Mouse (Mus musculus) hindbrain, postnatal 0 days (tissue): ENCODE data around the gene Fbn1. TPM values are rescaled to one million over a fixed set of nuclear protein-coding genes. Genes with fewer than 3 reads are reported as not detected.

Experiments used
- ATAC-seq: fragments of 200-750 bp; cut with Nextera tagmentation; 2 replicates; pipeline ENCODE4 v1.8.0; 2017; ENCODE audit warnings: mild to moderate bottlenecking, moderate TSS enrichment, moderate library complexity
- DNase-seq: peaks from one replicate; pipeline ENCODE4 v3.0.0-alpha.2; 2015; ENCODE audit warnings: low spot score
- H3K27ac ChIP-seq: fragments of 300-500 bp; sonication (generic); 2 replicates; pipeline ENCODE4 v1.5.1; 2014; ENCODE audit warnings: mild to moderate bottlenecking
- H3K27me3 ChIP-seq: fragments of 300-500 bp; sonication (generic); 2 replicates; pipeline ENCODE4 v1.6.1; 2014; ENCODE audit warnings: low read length, mixed read lengths; ENCODE audit not compliant: insufficient read depth
- H3K36me3 ChIP-seq: fragments of 300-500 bp; sonication (generic); 2 replicates; pipeline ENCODE4 v1.6.1; 2014; ENCODE audit warnings: low read length, mixed read lengths; ENCODE audit not compliant: insufficient read depth
- H3K4me1 ChIP-seq: fragments of 300-500 bp; sonication (generic); 2 replicates; pipeline ENCODE4 v1.6.1; 2014; ENCODE audit warnings: antibody characterized with exemption, low read length, mixed read lengths; ENCODE audit not compliant: insufficient read depth
- H3K4me2 ChIP-seq: fragments of 300-500 bp; sonication (generic); 2 replicates; pipeline ENCODE4 v1.6.1; 2014; ENCODE audit warnings: low read depth, mild to moderate bottlenecking, low read length, moderate library complexity, mixed read lengths
- H3K4me3 ChIP-seq: fragments of 300-500 bp; sonication (generic); 2 replicates; pipeline ENCODE4 v1.5.1; 2014; ENCODE audit warnings: low read length
- H3K9ac ChIP-seq: fragments of 300-500 bp; sonication (generic); replicated peaks from 2 replicates; pipeline ENCODE4 v1.6.1; 2014; ENCODE audit warnings: mild to moderate bottlenecking, low read length, moderate library complexity, mixed read lengths
- H3K9me3 ChIP-seq: fragments of 300-500 bp; sonication (generic); 2 replicates; pipeline ENCODE4 v1.6.1; 2016; ENCODE audit warnings: low read length, mixed read lengths
- CTCF ChIP-seq: IDR thresholded peaks from 2 replicates; pipeline ENCODE4 v1.5.1; 2016; ENCODE audit warnings: antibody characterized with exemption, control low read depth, low read depth
- WGBS: fragments of 180-500 bp; shearing (Covaris S2); extraction: QIAGEN DNeasy Blood & Tissue Kit; methylation state at CpG from one replicate; pipeline ENCODE4 v1.1.7; 2014; 5-methylcytosine and 5-hydroxymethylcytosine counted together
- polyA plus RNA-seq: library from polyadenylated mRNA; unstranded; fragments of >200 nt; fragmentation: Nextera tagmentation; extraction: Ambion mirVana; gene quantifications from 2 replicates; pipeline ENCODE4 v1.2.1, GENCODE M21; 2015
- total RNA-seq: library from RNA; depleted of rRNA; stranded (reverse); fragments of >200 nt; gene quantifications from 2 replicates; pipeline ENCODE4 v1.2.3, GENCODE M21; 2014

Gene Fbn1
- total and polyA plus RNA-seq, 2 experiments from 2014 or later = 2.3 to 16.6 TPM

DNA sequence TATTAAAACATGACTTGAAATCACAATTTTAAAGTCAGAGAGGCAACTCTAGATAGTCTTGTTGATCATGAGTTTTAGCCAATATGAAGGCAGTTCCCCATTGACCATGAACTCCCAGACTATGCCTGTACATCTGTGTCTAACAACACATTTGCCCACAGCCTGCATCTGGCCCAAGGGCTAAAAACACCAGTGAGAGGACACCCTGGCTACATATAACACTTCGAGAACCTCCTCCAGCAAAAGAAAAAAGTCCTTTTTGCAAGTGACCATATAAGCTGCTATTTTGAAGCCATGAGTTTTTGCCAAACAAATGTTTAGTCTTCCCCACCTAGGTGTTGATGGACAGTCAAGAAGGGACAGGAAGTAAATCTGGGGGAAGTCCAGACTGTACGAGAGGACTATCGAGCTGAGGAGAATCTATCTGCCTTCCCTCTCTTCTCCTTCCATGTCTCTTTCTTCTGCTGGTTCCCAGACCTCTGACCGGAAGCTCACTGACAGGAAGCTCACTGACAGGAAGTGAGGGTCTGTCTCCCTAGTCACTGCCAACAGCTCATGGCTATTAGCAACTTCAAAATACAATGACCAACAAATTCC, 103.2 kb downstream of the Fbn1 start:
- 83% methylated on average over 4 of the region's 4 CpGs for WGBS

DNA sequence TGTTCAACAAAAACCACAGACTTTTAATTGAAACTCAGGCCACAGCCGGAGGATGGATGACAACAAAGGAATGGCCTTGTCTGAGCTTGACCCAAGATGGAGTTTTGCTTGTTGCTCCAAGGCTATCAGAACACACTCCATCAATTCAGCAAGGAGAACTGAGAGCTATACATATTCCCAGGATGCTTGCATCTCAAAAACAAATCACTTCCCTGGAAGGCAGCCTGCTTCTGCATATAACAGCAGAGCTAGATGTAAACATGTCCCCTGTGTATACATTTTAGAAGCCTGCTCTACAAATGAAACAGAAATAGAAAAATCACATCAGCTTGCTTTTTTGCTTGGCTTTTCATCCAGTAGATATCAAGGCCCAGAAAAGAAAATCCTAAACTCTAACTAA, 105.5 kb downstream of the Fbn1 start:
- Histone ChIP-seq H3K36me3 (no peaks in the 10 kb centered on the region), H3K27me3 (no peaks in the 10 kb centered on the region), H3K4me2 (no peak overlapping the region), H3K9me3 (no peaks in the 10 kb centered on the region), H3K9ac (no peak overlapping the region), H3K4me1 (no peaks in the 10 kb centered on the region), H3K4me3 (no peak overlapping the region), H3K27ac (no peak overlapping the region)
- ATAC-seq = no peak
- no peak for TF ChIP-seq CTCF
- no peak for DNase-seq
- 81% methylated on average over 1 of the region's 1 CpGs for WGBS

More for the DNA sequence above, 103.2 kb downstream of the Fbn1 start:
- H3K4me3 ChIP-seq = no peak overlapping the region
- DNase-seq (no peak), ATAC-seq (no peak)
- no peaks in the 10 kb centered on the region for H3K36me3 ChIP-seq
- H3K4me1 ChIP-seq = no peaks in the 10 kb centered on the region
- TF ChIP-seq CTCF = no peak
- H3K9me3 ChIP-seq = no peaks in the 10 kb centered on the region
- H3K4me2 ChIP-seq = no peak overlapping the region
- no peaks in the 10 kb centered on the region for H3K27me3 ChIP-seq
- H3K27ac ChIP-seq = no peak overlapping the region
- H3K9ac ChIP-seq = no peak overlapping the region

DNA sequence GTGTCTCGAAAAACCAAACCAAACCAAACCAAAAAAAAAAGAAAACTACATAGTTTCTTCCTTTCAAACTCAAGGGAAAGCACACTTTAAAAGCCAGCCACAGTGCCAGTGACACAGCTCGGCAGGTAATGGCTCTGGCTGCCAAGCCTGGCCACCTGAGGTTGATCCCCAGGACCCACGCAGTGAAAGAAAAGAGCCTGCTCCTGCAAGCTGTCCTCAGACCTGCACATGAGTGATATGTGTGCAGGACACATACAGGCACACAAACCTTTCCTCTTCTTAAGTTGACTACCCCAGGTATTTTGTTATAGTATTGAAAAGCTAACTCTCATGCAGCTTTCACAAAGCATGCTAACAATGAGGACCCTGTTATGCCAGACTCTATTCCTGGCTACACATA, 107.7 kb downstream of the Fbn1 start:
- no peak for ATAC-seq
- no peak for DNase-seq
- Histone ChIP-seq H3K4me2 (no peak overlapping the region), H3K27ac (no peak overlapping the region), H3K9me3 (no peaks in the 10 kb centered on the region), H3K36me3 (no peaks in the 10 kb centered on the region), H3K9ac (no peak overlapping the region), H3K4me1 (no peaks in the 10 kb centered on the region), H3K27me3 (no peaks in the 10 kb centered on the region), H3K4me3 (no peak overlapping the region)
- TF ChIP-seq CTCF = no peak
- WGBS = 89% methylated on average over 3 of the region's 3 CpGs

DNA sequence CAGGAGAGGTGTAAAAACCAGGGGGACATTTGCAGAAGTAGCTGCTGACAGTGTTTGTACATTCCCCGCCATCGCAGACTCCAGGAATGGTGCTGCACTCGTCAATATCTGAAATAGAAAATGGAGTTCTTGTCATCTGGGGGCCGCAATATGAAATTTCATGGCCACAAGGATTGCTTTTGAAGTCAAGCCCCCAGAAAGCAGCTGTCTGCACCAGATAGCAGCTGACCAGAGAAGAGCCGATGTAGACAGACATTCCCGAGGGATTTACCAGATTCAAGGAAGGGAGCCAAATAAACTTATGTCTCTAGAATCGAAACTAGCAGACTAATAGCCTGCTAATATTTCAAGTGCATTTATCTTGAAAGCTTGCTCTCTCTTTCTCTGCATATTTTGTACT, 110.0 kb downstream of the Fbn1 start:
- no peaks in the 10 kb centered on the region for H3K36me3 ChIP-seq
- H3K9me3 ChIP-seq = no peaks in the 10 kb centered on the region
- no peak overlapping the region for H3K9ac ChIP-seq
- TF ChIP-seq CTCF = no peak
- no peak overlapping the region for H3K27ac ChIP-seq
- ATAC-seq (no peak), DNase-seq (peak; percentile 21)
- no peaks in the 10 kb centered on the region for H3K4me1 ChIP-seq
- no peaks in the 10 kb centered on the region for H3K27me3 ChIP-seq
- H3K4me2 ChIP-seq = no peak overlapping the region
- WGBS = 78% methylated on average over 7 of the region's 7 CpGs
- H3K4me3 ChIP-seq = no peak overlapping the region

DNA sequence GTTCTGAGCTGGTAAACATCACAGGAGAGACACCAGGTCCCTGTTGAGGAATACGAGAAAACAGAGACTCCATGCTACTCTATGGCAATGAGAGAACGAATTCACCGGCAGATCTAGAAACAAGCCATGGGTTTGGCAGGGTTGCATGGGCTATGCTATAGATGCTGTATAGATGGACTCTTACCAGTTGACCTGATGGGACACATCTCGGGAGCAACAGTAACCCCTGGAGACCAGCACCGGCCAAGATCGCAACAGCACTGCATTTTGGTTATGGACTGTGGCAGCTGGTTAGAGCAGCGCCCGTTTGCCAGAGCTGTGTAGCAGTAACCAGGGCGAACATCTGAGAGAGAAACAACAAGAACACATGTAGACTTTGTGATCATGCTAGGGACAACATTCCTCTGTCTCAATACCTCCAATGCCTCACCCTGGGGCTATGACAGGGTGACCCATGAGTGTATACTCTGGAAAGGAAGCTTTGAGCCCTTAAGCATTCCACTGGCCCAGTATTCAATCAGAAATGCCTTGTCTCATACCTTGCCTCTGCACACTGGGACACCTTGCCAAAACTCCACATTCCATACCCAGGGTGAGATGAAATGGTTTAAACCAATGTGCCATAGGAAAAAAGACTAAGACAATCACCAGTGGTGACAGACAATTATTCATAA, 113.2 kb downstream of the Fbn1 start:
- no peak for TF ChIP-seq CTCF

DNA sequence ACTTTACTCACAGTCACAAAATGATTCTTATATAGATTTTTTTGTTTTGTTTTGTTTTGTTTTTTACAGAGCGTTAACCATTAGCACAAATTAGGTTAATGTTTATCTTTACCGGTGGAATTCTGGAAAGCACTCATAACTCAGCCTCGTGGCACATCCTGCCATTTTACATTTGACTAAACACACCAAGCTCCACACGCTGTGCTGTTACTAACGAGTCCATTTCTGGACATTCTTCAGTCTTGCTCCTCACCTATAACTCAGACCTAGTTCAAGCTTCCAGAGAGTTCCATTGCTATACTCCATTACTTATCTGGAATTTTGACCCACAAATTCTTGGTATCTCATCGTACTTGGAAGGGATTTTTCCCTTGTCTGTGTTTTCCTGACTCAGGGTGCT, 116.2 kb downstream of the Fbn1 start:
- TF ChIP-seq CTCF = no peak
- H3K9me3 ChIP-seq = no peaks in the 10 kb centered on the region
- no peak overlapping the region for H3K4me3 ChIP-seq
- no peak overlapping the region for H3K27ac ChIP-seq
- H3K27me3 ChIP-seq = no peaks in the 10 kb centered on the region
- H3K4me2 ChIP-seq = no peak overlapping the region
- no peaks in the 10 kb centered on the region for H3K4me1 ChIP-seq
- 88% methylated on average over 6 of the region's 6 CpGs for WGBS
- H3K36me3 ChIP-seq = no peaks in the 10 kb centered on the region
- DNase-seq = no peak
- no peak overlapping the region for H3K9ac ChIP-seq
- ATAC-seq = no peak

More for the DNA sequence above, 113.2 kb downstream of the Fbn1 start:
- 96% methylated on average over 9 of the region's 9 CpGs for WGBS
- no peak overlapping the region for H3K9ac ChIP-seq
- no peak overlapping the region for H3K27ac ChIP-seq
- H3K27me3 ChIP-seq = no peaks in the 10 kb centered on the region
- ATAC-seq (no peak), DNase-seq (no peak)
- H3K36me3 ChIP-seq = no peaks in the 10 kb centered on the region
- H3K4me3 ChIP-seq = no peak overlapping the region
- no peak overlapping the region for H3K4me2 ChIP-seq
- no peaks in the 10 kb centered on the region for H3K4me1 ChIP-seq
- no peaks in the 10 kb centered on the region for H3K9me3 ChIP-seq

DNA sequence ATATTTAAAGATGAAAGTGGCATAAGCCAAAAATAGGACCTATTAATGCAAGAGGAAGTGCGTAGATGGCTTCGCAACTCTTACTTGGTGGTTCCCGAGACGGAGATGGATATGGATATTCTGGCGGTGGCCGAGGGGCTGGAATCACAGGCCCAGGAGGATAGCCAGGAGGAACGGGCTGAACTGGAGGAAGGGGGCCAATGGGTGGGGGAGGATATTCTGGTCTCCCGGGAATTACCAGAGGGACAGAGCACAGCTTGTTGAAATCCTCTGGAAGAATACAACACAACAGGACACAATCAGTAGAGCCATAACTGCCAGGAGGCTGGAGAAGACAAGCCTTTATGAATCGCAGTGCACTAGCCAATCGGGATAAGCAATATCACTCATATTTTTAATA, 118.0 kb downstream of the Fbn1 start:
- no peak for TF ChIP-seq CTCF
- Histone ChIP-seq H3K36me3 (no peaks in the 10 kb centered on the region), H3K9me3 (no peaks in the 10 kb centered on the region), H3K27me3 (no peaks in the 10 kb centered on the region), H3K9ac (no peak overlapping the region), H3K4me2 (no peak overlapping the region), H3K4me3 (no peak overlapping the region), H3K27ac (no peak overlapping the region), H3K4me1 (no peaks in the 10 kb centered on the region)
- no peak for DNase-seq
- ATAC-seq = no peak
- 95% methylated on average over 10 of the region's 10 CpGs for WGBS
